Comparison of ENCODE assay signal across 23 mouse cellular contexts in the genomic region with DNA sequence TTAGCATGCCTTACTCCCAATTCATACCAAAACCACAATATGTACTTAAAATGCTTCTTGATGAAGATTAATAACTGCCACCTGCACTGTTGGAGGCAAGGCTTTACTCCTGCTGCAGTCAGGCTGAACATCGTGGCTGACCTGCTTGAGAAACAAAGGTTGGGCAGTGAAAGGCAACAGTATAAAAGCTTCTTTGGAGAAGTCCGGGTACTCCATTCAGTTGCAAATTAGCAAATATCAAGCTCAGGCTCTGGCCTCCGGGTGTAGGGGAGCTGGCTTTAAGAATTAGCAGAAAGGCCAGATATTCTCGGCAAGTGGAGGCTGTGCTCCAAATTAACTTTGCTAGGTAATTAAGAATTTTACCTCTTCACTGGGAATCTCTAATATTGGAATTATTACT.
"Had no signal": no experiment of that assay in that cellular context is flagged by ENCODE, and none has a peak within 500 bp of the region (broad histone marks: within the 10 kb centered on the region; RNA-seq: fewer than 3 reads in every experiment).

No protein-coding gene starts in this region.

- DNase-seq: liver, postnatal 0 days; lung, adult 2 months; lung, postnatal 14 days; lung, postnatal 36 days; midbrain, embryonic 14.5 days; retina, postnatal 1 day; right cerebral cortex, adult 18-20 months; right cerebral cortex, postnatal 25 days; right cerebral cortex, postnatal 4 days; spleen, adult 18-20 months; thymus, adult 18-20 months; thymus, postnatal 14 days; thymus, postnatal 4 days had no signal

- H3K9me3 ChIP-seq: lung, embryonic 15.5 days had no signal

- H3K4me3 ChIP-seq: lung, embryonic 15.5 days; megakaryocyte, embryonic 14.5 days; midbrain, embryonic 10.5 days; midbrain, embryonic 12.5 days; myocyte; neural tube, embryonic 13.5 days; neural tube, embryonic 15.5 days had no signal

- H3K27ac ChIP-seq: lung, embryonic 15.5 days; macrophage; midbrain, embryonic 10.5 days; midbrain, embryonic 12.5 days; neural tube, embryonic 13.5 days; neural tube, embryonic 15.5 days had no signal

- ATAC-seq: liver, postnatal 0 days; lung, postnatal 0 days; midbrain, embryonic 16.5 days had no signal

- H3K27me3 ChIP-seq: lung, embryonic 15.5 days; megakaryocyte, embryonic 14.5 days; midbrain, embryonic 12.5 days; neural tube, embryonic 13.5 days; neural tube, embryonic 15.5 days had no signal

- H3K4me2 ChIP-seq: lung, embryonic 15.5 days; midbrain, embryonic 12.5 days; neural tube, embryonic 13.5 days; neural tube, embryonic 15.5 days had no signal

- H3K36me3 ChIP-seq: lung, embryonic 15.5 days; midbrain, embryonic 10.5 days; midbrain, embryonic 12.5 days; neural tube, embryonic 13.5 days; neural tube, embryonic 15.5 days had no signal

- H3K4me1 ChIP-seq: lung, embryonic 15.5 days; megakaryocyte, embryonic 14.5 days; midbrain, embryonic 10.5 days; midbrain, embryonic 12.5 days; neural tube, embryonic 13.5 days; neural tube, embryonic 15.5 days had no signal

- H3K9ac ChIP-seq: liver, postnatal 0 days; lung, embryonic 15.5 days; midbrain, embryonic 12.5 days; neural tube, embryonic 13.5 days; neural tube, embryonic 15.5 days had no signal
